Mouse (Mus musculus) liver, postnatal 0 days (tissue): Measurements from ENCODE around the gene Cd82.

ENCODE experiments used
- CTCF ChIP-seq: sonication (generic); IDR thresholded peaks from 2 replicates; pipeline ENCODE4 v1.5.1; 2016; ENCODE audit warnings: antibody characterized with exemption, low read depth
- EP300 ChIP-seq: IDR thresholded peaks from 2 replicates; pipeline ENCODE4 v1.6.1; 2016; ENCODE audit warnings: antibody characterized with exemption, low read depth, mild to moderate bottlenecking

DNA sequence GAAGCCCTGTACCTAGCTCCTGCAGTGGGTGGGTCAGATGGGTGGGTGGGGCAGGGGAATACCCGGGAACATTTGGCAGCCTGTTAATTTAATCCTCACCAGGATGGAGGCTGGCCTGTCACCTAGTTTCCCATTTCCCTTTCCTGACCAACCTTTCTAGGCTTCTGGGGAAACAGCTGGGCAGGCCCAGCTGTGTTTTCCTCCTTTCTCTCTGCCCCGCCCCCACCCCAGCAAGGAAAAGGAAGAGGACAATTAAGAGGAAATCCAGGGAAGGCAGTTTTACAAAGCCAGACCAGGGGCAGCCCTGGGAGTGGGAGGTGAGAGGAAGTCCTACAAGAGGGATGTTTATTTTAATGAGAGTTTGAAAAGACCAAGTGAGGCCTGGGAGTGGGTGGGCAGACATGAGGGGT, 82.3 kb downstream of the Cd82 start:
- TF ChIP-seq EP300 (no peak), CTCF (no peak)
